Mouse (Mus musculus) stomach, postnatal 0 days (tissue): ENCODE data around the gene Zic2. TPM values are rescaled to one million over a fixed set of nuclear protein-coding genes. Genes with fewer than 3 reads are reported as not detected.

ENCODE experiments used
- ATAC-seq: fragments of 200-750 bp; cut with Nextera tagmentation; 2 replicates; pipeline ENCODE4 v1.8.0; 2017; ENCODE audit not compliant: low FRiP score, low TSS enrichment
- DNase-seq: peaks from one replicate; pipeline ENCODE4 v3.0.0-alpha.2; 2016; ENCODE audit warnings: low spot score
- H3K27ac ChIP-seq: fragments of 300-500 bp; sonication (generic); replicated peaks from 2 replicates; pipeline ENCODE4 v1.5.1; 2014; ENCODE audit warnings: mild to moderate bottlenecking, control low read depth
- H3K27me3 ChIP-seq: fragments of 300-500 bp; sonication (generic); 2 replicates; pipeline ENCODE4 v1.6.1; 2014; ENCODE audit warnings: low read length; ENCODE audit not compliant: control insufficient read depth, insufficient read depth
- H3K36me3 ChIP-seq: fragments of 300-500 bp; sonication (generic); 2 replicates; pipeline ENCODE4 v1.6.1; 2014; ENCODE audit warnings: low read length, mixed read lengths; ENCODE audit not compliant: control insufficient read depth, insufficient read depth
- H3K4me1 ChIP-seq: fragments of 300-500 bp; sonication (generic); replicated peaks from 2 replicates; pipeline ENCODE4 v1.6.1; 2014; ENCODE audit warnings: antibody characterized with exemption; ENCODE audit not compliant: control insufficient read depth, insufficient read depth
- H3K4me2 ChIP-seq: fragments of 300-500 bp; sonication (generic); replicated peaks from 2 replicates; pipeline ENCODE4 v1.6.1; 2014; ENCODE audit warnings: low read depth, mild to moderate bottlenecking, control low read depth, moderate library complexity
- H3K4me3 ChIP-seq: fragments of 300-500 bp; sonication (generic); 2 replicates; pipeline ENCODE4 v1.5.1; 2014; ENCODE audit warnings: low read depth, low read length, control low read depth
- H3K9ac ChIP-seq: fragments of 300-500 bp; sonication (generic); 2 replicates; pipeline ENCODE4 v1.6.1; 2014; ENCODE audit warnings: mild to moderate bottlenecking, low read length, control low read depth, mixed read lengths
- H3K9me3 ChIP-seq: fragments of 300-500 bp; sonication (generic); 2 replicates; pipeline ENCODE4 v1.6.1; 2016; ENCODE audit warnings: low read length; ENCODE audit not compliant: control insufficient read depth
- CTCF ChIP-seq: IDR thresholded peaks from 2 replicates; pipeline ENCODE4 v1.5.1; 2016; ENCODE audit warnings: antibody characterized with exemption, low read depth, mild to moderate bottlenecking, moderate library complexity
- EP300 ChIP-seq: optimal IDR thresholded peaks from 2 replicates; pipeline ENCODE3; 2016; ENCODE audit warnings: antibody characterized with exemption
- WGBS: fragments of 180-500 bp; shearing (Covaris S2); extraction: QIAGEN DNeasy Blood & Tissue Kit; methylation state at CpG from one replicate; pipeline ENCODE4 v1.1.7; 2014; 5-methylcytosine and 5-hydroxymethylcytosine counted together
- polyA plus RNA-seq: library from polyadenylated mRNA; unstranded; fragments of >200 nt; fragmentation: Nextera tagmentation; extraction: Ambion mirVana; gene quantifications from 2 replicates; pipeline ENCODE4 v1.2.1, GENCODE M21; 2015

Gene Zic2
- polyA plus RNA-seq, 1 experiment from 2014 or later: not detected

DNA sequence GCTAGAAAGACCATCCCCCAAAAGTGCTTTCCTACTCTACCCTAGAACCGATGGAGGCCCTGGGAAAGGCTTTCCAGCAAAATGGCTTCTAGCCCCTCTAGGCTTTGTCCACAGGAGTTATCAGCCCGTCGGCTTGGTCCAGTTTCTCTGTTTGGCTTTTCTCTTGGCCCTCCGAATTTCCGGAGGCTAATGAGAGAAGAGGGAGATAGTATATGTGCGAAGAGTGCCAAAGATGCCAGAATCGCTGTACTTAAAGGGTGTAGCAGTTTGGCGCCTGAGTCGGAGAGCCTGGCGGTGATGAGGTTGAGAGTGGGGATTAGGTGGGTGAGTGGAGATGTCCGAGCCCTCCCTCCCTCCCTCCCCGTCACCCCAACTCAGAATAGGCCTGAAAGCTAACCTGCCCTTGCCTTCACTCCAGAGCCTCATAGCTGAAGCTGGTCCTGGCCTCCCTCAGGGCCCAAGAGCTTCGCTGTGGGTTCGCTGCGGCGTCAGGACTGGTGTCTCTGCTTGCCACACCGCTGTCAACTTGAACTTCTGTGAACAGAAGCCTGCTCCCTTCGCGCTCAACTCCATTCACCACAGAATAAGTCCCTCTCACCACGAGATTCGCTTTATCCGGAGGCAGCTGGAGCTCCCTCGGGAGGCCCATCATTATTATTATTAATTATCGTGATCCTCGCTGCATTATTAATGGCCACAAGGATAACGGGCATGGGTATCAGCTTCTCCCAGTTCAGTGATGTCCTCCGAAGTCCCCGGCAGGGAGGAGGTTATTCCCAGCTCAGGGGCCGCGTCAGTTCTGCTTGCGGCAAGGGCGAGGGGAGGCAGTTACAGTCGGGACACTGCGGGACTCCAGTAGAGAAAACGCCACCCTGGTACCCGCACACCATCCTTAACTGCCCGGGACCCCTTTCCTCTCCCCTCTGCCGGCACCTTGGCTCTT is 7.1 kb downstream of the Zic2 start:
- DNase-seq: no peak
- WGBS: 3% methylated on average over 38 of the region's 38 CpGs
- TF ChIP-seq EP300 (no peak), CTCF (no peak)
- no peak for ATAC-seq
- no peaks in the 10 kb centered on the region for H3K4me1 ChIP-seq
- H3K4me3 ChIP-seq: no peak overlapping the region
- H3K27me3 ChIP-seq: peaks cover 34% of the 10 kb centered on the region
- H3K36me3 ChIP-seq: no peaks in the 10 kb centered on the region
- no peaks in the 10 kb centered on the region for H3K9me3 ChIP-seq
- no peak overlapping the region for H3K9ac ChIP-seq
- no peak overlapping the region for H3K27ac ChIP-seq
- H3K4me2 ChIP-seq: no peak overlapping the region

DNA sequence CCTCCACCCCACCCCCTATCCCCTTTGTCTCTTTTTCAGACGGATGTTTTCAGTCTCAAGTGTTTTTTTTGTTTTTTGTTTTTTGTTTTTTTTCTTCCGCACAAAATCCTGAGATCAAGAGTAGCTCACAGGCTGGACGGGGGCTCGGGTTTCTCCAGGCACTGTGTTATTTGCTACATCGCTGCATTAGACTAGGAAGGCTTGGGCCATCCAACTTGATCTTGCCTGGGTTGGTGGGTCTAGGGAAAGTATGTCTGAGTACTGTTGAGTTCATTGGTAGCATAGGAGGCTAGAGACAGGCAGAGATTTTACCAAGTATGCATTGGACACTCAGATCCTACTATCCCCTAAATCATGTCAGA is 7.8 kb downstream of the Zic2 start:
- Histone ChIP-seq H3K4me3 (no peak overlapping the region), H3K36me3 (no peaks in the 10 kb centered on the region), H3K27ac (no peak overlapping the region), H3K27me3 (peaks cover 32% of the 10 kb centered on the region), H3K9me3 (no peaks in the 10 kb centered on the region), H3K9ac (no peak overlapping the region), H3K4me1 (no peaks in the 10 kb centered on the region), H3K4me2 (no peak overlapping the region)
- ATAC-seq (no peak), DNase-seq (no peak)
- 9% methylated on average over 5 of the region's 5 CpGs for WGBS
- TF ChIP-seq EP300 (no peak), CTCF (no peak)

DNA sequence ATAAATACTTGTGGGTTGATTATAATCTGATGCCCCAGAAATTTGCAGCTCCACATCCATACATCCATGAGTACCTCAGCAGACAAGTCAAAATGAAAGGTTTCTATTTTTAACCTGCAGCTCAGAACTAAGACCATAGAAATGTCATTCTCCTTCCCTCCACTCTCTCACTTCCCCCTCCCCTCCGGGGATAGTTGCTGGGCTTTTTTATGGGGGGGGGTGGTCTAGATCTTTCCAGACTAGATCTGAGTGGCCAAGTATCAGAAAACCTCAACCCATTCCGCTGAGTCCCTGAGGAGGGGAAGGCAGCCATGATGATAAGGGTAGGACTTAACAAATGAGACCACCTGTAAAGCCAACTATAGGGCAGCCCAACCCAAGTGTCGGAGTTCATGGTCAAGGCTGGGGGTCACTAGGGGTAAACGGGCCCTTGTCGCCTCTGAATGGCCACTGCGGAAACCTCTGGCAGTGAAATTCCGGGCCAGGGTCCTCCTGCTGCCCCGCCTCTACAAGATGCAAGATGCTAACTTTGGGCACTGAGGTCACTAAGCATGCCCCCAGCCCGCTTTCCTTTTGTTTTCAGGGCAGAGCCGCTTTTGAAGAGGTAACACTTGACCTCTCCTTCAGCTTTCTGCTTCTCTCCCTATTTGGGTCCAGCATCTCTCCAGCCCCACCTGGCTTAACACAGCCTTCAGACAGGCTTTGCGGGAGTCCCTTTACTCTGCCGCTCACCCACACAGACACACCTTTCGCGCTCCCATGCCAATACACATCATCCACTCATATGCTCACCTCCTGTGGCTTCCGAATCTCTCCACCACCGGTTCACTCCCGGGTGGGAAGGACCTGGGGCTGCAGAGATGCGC is 8.6 kb downstream of the Zic2 start:
- no peaks in the 10 kb centered on the region for H3K4me1 ChIP-seq
- TF ChIP-seq CTCF (no peak), EP300 (no peak)
- 2% methylated on average over 18 of the region's 18 CpGs for WGBS
- no peaks in the 10 kb centered on the region for H3K9me3 ChIP-seq
- DNase-seq (no peak), ATAC-seq (no peak; the same call in 1 of the 2 replicates)
- no peak overlapping the region for H3K4me3 ChIP-seq
- H3K27ac ChIP-seq: no peak overlapping the region
- H3K27me3 ChIP-seq: peaks cover 26% of the 10 kb centered on the region
- no peak overlapping the region for H3K4me2 ChIP-seq
- H3K36me3 ChIP-seq: no peaks in the 10 kb centered on the region
- no peak overlapping the region for H3K9ac ChIP-seq

DNA sequence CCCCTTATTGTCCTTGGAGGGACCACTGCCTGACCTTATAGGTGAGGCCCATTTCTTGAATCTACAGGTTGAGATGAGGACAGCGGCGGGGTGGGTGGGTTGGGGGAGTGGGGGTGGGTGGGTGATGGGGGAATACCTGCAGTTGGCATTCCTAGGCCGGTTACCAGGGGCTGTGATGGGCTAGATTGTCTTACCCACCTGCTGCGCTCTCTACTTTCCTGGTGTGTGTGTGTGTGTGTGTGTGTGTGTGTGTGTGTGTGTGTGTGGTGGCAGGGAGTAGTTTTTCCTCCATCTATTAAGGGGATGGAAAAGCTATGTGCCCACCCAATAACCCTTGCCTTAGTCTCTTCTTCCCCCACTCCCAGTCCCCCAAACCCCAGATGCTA is 9.2 kb downstream of the Zic2 start:
- no peaks in the 10 kb centered on the region for H3K4me1 ChIP-seq
- H3K9me3 ChIP-seq: no peaks in the 10 kb centered on the region
- DNase-seq: no peak
- TF ChIP-seq CTCF (no peak), EP300 (no peak)
- peaks cover 25% of the 10 kb centered on the region for H3K27me3 ChIP-seq
- H3K36me3 ChIP-seq: no peaks in the 10 kb centered on the region
- 9% methylated on average over 3 of the region's 4 CpGs for WGBS
- no peak overlapping the region for H3K4me3 ChIP-seq
- H3K9ac ChIP-seq: no peak overlapping the region
- no peak overlapping the region for H3K4me2 ChIP-seq
- no peak for ATAC-seq
- no peak overlapping the region for H3K27ac ChIP-seq

DNA sequence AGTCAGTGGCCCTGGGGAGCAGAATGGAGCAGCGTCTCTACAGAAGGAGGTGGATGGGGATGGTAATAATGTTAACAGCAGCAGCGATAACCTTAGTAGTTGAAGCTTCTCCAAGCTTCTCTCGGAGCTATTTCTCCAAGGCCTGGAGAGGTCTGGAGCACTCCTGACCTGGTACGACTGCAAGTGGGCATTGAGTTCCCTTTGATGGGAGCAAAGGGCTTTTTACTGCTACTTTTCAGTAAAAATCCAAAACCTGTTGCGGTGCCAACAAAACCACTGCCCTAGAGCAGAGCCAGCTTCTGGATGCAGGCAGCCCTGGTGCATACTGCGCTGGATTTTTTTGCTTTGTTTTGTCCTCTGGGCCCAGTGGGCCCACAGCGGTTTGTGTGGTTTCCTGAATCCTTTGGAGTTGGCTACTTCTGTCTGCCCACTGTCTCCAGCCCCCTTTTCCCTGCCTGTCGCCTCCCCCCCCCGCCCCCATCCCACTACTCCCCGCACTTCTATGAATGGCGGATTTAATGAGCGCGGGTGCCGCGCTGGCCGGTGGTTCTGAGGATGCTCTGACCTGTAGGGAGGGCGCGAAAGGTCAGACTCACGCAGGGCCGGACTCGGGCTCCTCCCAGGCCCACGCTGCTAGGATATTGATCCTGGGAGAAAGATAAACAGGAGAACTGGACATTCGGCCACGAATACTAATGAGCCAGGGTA is 9.8 kb downstream of the Zic2 start:
- ATAC-seq (no peak), DNase-seq (no peak)
- Histone ChIP-seq H3K36me3 (no peaks in the 10 kb centered on the region), H3K9ac (no peak overlapping the region), H3K4me2 (no peak overlapping the region), H3K9me3 (no peaks in the 10 kb centered on the region), H3K4me3 (no peak overlapping the region), H3K27ac (no peak overlapping the region), H3K27me3 (peaks cover 25% of the 10 kb centered on the region), H3K4me1 (no peaks in the 10 kb centered on the region)
- no peak for TF ChIP-seq EP300
- TF ChIP-seq CTCF: no peak
- 4% methylated on average over 24 of the region's 24 CpGs for WGBS
